Mouse (Mus musculus): ENCODE measurements around the gene Gm13285.
"Not testable (repeated sequence)": the region's sequence is repeated elsewhere in the genome, so short reads cannot be mapped to it uniquely, and the experiment has no call there.

The Gm13285 gene

GRCm38 (mm10) chr4:88799365-88799764, at the start of gene Gm13285:
Gm13285 (plus strand) TSS chr4:88799665.
- not testable (repeated sequence) for DNase-seq (ENCODE audit: low spot score)

DNA sequence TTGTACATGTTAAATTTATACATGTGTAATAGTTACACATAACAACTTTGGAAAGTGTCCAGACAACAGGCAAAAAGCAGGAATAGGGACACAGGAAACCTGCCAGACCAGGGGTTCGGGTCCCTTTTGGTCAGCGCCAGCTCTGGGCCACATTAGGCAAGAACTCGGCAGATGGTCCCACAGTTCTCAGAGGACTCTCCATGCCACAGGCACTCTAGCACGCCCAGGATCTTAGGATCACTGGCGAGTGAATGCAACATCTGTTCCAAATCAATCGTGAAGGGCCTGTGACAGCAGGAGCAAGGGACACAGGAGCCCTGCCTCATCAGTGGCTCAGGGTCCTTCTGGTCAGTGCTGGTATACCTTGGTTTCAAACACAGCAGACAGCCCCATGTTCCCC, 49.5 kb upstream of the Gm13285 start:
- DNase-seq (ENCODE audit: low spot score) = no peak

DNA sequence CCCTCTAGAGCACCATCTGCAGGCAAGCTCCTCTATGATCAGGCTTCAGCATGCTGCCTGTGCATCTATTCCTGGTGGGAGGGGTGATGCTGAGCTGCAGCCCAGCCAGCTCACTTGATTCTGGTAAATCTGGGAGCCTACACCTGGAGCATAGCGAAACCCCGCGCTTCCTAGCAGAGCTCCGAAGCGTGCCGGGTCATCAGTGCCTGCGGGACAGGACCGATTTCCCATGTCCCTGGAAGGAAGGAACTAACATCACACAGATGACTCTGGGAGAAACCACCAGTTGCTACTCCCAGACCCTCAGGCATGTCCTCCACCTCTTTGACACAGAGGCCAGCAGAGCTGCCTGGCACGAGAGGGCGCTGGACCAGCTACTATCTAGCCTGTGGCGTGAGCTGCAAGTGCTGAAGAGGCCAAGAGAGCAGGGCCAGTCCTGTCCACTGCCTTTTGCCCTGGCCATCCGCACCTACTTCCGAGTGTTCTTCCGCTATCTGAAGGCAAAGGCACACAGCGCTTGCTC, 44.6 kb upstream of the Gm13285 start, which contains the start of gene Gm13271:
Gene Gm13271, plus strand, starts transcription at position 51 of the 523 bp plus-strand sequence.
- peak; percentile 56 for DNase-seq (ENCODE audit: low spot score)

DNA sequence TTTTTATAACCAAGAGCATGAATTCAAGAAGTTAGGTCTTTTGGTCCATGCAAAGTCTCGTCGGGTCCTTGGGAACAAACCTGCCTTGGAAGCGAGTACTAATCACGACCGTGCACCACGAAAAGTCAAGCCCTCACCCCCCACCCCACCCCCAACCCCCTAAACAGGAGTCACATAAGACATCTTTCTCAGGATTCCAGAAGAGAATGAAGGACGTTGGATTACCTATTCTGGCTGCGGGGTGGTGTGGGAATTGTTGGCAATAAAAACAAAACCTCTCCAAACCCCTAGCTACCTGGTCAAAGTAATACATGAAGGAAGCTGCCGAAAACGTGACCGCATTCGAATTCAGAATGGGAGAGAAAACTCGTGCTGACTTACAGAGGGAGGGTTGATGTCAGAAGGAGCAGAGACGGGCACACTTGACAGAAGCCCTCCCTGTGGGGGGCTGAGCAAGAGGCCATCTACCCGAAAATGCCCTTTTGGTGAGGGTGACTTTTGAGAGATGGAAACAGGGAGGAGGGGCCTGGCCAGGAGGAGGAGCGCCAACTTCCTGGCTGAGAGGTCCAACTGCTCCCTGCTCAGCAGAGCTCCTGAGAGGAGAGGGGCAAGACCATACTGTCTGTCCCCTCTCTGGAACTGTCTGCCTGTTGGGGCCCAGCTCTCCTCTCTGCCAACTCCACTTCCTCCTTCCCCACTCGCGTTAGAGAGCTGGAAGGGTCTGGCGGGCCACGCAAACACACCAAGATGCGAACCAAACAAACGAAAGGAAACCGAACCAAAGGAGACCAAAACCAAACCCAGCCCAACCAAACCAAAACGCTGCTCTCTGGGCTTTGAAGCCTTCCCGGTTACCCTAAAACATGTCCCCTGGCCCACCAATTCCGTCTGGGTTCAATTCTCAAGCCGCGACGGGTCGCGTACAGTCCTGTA, 42.6 kb upstream of the Gm13285 start:
- DNase-seq (ENCODE audit: low spot score) = not testable (repeated sequence)

DNA sequence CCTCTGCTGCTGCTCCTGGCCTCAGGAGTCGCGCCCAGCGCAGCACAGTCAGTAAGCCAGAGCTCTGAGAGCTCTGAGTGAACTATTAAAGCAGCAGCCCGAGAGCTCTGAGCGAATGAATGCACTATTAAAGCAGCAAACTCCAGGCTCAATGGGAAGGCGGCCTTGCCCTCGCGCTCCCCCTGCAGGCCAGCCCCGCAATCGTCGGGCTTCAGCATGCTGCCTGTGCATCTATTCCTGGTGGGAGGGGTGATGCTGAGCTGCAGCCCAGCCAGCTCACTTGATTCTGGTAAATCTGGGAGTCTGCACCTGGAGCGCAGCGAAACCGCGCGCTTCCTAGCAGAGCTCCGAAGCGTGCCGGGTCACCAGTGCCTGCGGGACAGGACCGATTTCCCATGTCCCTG, 41.8 kb upstream of the Gm13285 start:
- peak; percentile 88 for DNase-seq (ENCODE audit: low spot score)

DNA sequence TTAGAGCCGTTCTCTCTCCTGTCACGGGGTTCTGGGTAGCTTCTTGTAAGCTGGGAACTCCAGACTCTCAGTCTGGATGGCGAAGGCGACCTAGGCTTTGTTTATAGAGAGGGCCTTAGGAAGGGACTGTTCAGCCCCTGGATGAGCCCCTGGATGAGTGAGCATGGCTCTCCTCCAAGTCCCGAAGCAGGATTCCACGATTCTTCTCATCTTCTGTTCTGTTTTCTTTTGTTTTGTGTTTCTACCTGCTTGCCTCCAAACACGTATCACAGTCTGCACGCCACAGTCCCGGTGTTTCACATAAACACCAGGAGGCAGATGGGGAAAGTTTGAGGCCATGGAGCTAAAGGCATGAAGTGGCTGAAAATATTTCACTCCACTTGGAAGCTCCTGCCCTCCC, 40.7 kb upstream of the Gm13285 start:
- not testable (repeated sequence) for DNase-seq (ENCODE audit: low spot score)

- DNase-seq (ENCODE audit: low spot score) = peak; percentile 21
These were observed 39.7 kb upstream of the Gm13285 start, which contains the start of gene Gm13283 for GRCm38 (mm10) chr4:88759610-88760268. Gm13283 (plus strand) TSS chr4:88760119.

- peak; percentile 55 for DNase-seq (ENCODE audit: low spot score)
These were observed 39.0 kb upstream of the Gm13285 start for GRCm38 (mm10) chr4:88760431-88760830.

DNA sequence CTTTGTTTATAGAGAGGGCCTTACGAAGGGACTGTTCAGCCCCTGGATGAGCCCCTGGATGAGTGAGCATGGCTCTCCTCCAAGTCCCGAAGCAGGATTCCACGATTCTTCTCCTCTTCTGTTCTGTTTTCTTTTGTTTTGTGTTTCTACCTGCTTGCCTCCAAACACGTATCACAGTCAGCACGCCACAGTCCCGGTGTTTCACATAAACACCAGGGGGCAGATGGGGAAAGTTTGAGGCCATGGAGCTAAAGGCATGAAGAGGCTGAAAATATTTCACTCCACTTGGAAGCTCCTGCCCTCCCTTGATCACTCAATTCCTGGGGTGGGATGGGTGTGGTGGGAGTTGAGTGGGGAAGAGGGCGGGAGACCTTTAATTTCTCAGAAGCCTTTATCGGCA, 37.7 kb upstream of the Gm13285 start:
- DNase-seq (ENCODE audit: low spot score) = peak; percentile 75

DNA sequence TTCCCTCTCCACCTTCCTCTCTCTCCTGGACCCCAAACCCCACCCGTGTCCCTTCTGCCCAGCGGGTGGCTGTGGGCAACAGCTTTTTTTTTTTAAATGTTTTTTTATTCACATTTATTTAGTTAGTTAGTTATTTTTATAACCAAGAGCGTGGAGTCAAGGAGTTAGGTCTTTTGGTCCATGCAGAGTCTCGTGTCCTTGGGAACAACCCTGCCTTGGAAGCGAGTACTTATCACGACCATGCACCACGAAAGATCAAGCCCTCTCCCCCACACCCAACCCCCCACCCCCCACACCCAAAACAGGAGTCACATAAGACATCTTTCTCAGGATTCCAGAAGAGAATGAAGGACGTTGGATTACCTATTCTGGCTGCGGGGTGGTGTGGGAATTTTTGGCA, 37.1 kb upstream of the Gm13285 start:
- DNase-seq (ENCODE audit: low spot score) = not testable (repeated sequence)

- peak; percentile 30 for DNase-seq (ENCODE audit: low spot score)
These were observed 36.0 kb upstream of the Gm13285 start for GRCm38 (mm10) chr4:88763384-88764018.

DNA sequence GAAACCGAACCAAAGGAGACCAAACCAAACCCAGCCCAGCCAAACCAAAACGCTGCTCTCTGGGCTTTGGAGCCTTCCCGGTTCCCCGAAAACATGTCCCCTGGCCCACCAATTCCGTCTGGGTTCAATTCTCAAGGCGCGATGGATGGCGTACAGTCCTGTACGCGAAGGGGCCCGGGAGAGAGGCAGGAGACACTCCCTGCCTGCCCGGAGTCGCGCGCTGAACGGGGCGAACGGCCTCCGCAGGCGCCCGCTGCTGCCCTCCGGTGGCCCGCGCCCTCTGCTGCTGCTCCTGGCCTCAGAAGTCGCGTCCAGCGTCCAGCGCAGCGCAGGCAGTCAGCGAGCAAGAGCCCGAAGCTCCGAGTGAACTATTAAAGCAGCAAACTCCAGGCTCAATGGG, 25.9 kb upstream of the Gm13285 start, which contains the start of gene Gm13290:
Gene Gm13290, plus strand, starts transcription at position 301 of the 400 bp plus-strand sequence.
- DNase-seq (ENCODE audit: low spot score) = not testable (repeated sequence)

DNA sequence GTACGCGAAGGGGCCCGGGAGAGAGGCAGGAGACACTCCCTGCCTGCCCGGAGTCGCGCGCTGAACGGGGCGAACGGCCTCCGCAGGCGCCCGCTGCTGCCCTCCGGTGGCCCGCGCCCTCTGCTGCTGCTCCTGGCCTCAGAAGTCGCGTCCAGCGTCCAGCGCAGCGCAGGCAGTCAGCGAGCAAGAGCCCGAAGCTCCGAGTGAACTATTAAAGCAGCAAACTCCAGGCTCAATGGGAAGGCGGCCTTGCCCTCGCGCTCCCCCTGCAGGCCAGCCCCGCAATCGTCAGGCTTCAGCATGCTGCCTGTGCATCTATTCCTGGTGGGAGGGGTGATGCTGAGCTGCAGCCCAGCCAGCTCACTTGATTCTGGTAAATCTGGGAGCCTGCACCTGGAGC, 22.8 kb upstream of the Gm13285 start, which contains the start of gene Gm13289:
Gene Gm13289, plus strand, starts transcription at position 301 of the 400 bp plus-strand sequence.
- not testable (repeated sequence) for DNase-seq (ENCODE audit: low spot score)

DNA sequence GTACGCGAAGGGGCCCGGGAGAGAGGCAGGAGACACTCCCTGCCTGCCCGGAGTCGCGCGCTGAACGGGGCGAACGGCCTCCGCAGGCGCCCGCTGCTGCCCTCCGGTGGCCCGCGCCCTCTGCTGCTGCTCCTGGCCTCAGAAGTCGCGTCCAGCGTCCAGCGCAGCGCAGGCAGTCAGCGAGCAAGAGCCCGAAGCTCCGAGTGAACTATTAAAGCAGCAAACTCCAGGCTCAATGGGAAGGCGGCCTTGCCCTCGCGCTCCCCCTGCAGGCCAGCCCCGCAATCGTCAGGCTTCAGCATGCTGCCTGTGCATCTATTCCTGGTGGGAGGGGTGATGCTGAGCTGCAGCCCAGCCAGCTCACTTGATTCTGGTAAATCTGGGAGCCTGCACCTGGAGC, 19.9 kb upstream of the Gm13285 start, which contains the start of gene Gm13272:
Gene Gm13272, plus strand, starts transcription at position 301 of the 400 bp plus-strand sequence.
- DNase-seq (ENCODE audit: low spot score) = not testable (repeated sequence)

- not testable (repeated sequence) for DNase-seq (ENCODE audit: low spot score)
These were observed 19.1 kb upstream of the Gm13285 start for GRCm38 (mm10) chr4:88780320-88780719.

DNA sequence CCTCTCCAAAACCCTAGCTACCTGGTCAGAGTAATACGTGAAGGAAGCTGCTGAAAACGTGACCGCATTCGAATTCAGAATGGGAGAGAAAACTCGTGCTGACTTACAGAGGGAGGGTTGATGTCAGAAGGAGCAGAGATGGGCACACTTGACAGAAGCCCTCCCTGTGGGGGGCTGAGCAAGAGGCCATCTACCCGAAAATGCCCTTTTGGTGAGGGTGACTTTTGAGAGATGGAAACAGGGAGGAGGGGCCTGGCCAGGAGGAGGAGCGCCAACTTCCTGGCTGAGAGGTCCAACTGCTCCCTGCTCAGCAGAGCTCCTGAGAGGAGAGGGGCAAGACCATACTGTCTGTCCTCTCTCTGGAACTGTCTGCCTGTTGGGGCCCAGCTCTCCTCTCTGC, 17.6 kb upstream of the Gm13285 start, which contains the start of gene Ifnz:
Gene Ifnz, plus strand, starts transcription at position 301 of the 400 bp plus-strand sequence.
- DNase-seq (ENCODE audit: low spot score) = not testable (repeated sequence)

DNA sequence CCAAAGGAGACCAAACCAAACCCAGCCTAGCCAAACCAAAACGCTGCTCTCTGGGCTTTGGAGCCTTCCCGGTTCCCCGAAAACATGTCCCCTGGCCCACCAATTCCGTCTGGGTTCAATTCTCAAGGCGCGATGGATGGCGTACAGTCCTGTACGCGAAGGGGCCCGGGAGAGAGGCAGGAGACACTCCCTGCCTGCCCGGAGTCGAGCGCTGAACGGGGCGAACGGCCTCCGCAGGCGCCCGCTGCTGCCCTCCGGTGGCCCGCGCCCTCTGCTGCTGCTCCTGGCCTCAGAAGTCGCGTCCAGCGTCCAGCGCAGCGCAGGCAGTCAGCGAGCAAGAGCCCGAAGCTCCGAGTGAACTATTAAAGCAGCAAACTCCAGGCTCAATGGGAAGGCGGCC, 17.1 kb upstream of the Gm13285 start:
- DNase-seq (ENCODE audit: low spot score) = not testable (repeated sequence)

GRCm38 (mm10) chr4:88785409-88785808, 14.1 kb upstream of the Gm13285 start, which contains the start of gene Gm13276:
Gm13276 (plus strand) TSS chr4:88785709.
- not testable (repeated sequence) for DNase-seq (ENCODE audit: low spot score)

DNA sequence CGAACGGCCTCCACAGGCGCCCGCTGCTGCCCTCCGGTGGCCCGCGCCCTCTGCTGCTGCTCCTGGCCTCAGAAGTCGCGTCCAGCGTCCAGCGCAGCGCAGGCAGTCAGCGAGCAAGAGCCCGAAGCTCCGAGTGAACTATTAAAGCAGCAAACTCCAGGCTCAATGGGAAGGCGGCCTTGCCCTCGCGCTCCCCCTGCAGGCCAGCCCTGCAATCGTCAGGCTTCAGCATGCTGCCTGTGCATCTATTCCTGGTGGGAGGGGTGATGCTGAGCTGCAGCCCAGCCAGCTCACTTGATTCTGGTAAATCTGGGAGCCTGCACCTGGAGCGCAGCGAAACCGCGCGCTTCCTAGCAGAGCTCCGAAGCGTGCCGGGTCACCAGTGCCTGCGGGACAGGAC, 11.1 kb upstream of the Gm13285 start, which contains the start of gene Gm13277:
Gene Gm13277, plus strand, starts transcription at position 231 of the 400 bp plus-strand sequence.
- DNase-seq (ENCODE audit: low spot score) = peak; percentile 75

DNA sequence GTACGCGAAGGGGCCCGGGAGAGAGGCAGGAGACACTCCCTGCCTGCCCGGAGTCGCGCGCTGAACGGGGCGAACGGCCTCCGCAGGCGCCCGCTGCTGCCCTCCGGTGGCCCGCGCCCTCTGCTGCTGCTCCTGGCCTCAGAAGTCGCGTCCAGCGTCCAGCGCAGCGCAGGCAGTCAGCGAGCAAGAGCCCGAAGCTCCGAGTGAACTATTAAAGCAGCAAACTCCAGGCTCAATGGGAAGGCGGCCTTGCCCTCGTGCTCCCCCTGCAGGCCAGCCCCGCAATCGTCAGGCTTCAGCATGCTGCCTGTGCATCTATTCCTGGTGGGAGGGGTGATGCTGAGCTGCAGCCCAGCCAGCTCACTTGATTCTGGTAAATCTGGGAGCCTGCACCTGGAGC, 8.2 kb upstream of the Gm13285 start, which contains the start of gene Gm13278:
Gene Gm13278, plus strand, starts transcription at position 301 of the 400 bp plus-strand sequence.
- not testable (repeated sequence) for DNase-seq (ENCODE audit: low spot score)
